Mouse (Mus musculus) spleen, adult 2 months (tissue): ENCODE results near the gene Cbarp. TPM values are rescaled to one million over a fixed set of nuclear protein-coding genes. Genes with fewer than 3 reads are reported as not detected.

Experiments
- DNase-seq, 2 experiments: peaks; one replicate each; pipeline versions ENCODE4 v3.0.0 to v3.0.0-alpha.2; 2012 to 2021; ENCODE audit warnings: low spot score in 2 of 2, low read depth in 1 of 2
- H3K27ac ChIP-seq: fragments of 200-500 bp; 2 replicates; pipeline ENCODE4 v1.5.1; 2012; ENCODE audit warnings: low read length, inconsistent platforms; ENCODE audit not compliant: insufficient read depth
- H3K27me3 ChIP-seq: fragments of 200-500 bp; 2 replicates; pipeline ENCODE4 v1.6.1; 2012; ENCODE audit warnings: mild to moderate bottlenecking, moderate library complexity, low read length, inconsistent platforms; ENCODE audit not compliant: control insufficient read depth, insufficient read depth
- H3K36me3 ChIP-seq: fragments of 200-500 bp; 2 replicates; pipeline ENCODE4 v1.6.1; 2012; ENCODE audit warnings: mild to moderate bottlenecking, low read length, inconsistent platforms; ENCODE audit not compliant: control insufficient read depth, insufficient read depth
- H3K4me1 ChIP-seq: fragments of 200-500 bp; 2 replicates; pipeline ENCODE4 v1.6.1; 2011; ENCODE audit warnings: inconsistent platforms; ENCODE audit not compliant: control insufficient read depth, insufficient read depth, insufficient read length
- H3K4me3 ChIP-seq: fragments of 200-500 bp; 2 replicates; pipeline ENCODE4 v1.5.1; 2011; ENCODE audit warnings: mild to moderate bottlenecking, inconsistent platforms; ENCODE audit not compliant: insufficient read depth, insufficient read length; ENCODE audit errors: extremely low read depth
- CTCF ChIP-seq: fragments of 200-500 bp; IDR thresholded peaks from 2 replicates; pipeline ENCODE4 v1.5.1; 2011; ENCODE audit warnings: mild to moderate bottlenecking, inconsistent platforms; ENCODE audit not compliant: insufficient read depth, insufficient read length, insufficient replicate concordance; ENCODE audit errors: extremely low read depth
- POLR2A ChIP-seq: fragments of 200-500 bp; IDR thresholded peaks from 2 replicates; pipeline ENCODE4 v1.6.1; 2011; ENCODE audit warnings: low read depth, low read length, inconsistent platforms
- WGBS: fragments of 180-500 bp; shearing (Covaris S2); methylation state at CpG from one replicate; pipeline ENCODE4 v1.1.7; 2018; 5-methylcytosine and 5-hydroxymethylcytosine counted together
- polyA plus RNA-seq: library from polyadenylated mRNA; depleted of rRNA; stranded (reverse); fragments of >200 nt; gene quantifications from 2 replicates; pipeline ENCODE4 v1.2.3, GENCODE M21; 2012

The Cbarp gene
- polyA plus RNA-seq, 1 experiment, result 11.9 TPM

- Histone ChIP-seq H3K27me3 (peaks cover 9% of the 10 kb centered on the region), H3K36me3 (no peaks in the 10 kb centered on the region), H3K4me3 (no peak overlapping the region), H3K4me1 (peaks cover 3% of the 10 kb centered on the region; the same call in 1 of the 2 replicates), H3K27ac (no peak overlapping the region)
- no peak for DNase-seq
- TF ChIP-seq CTCF (no peak), POLR2A (no peak)
- WGBS, result 68% methylated on average over 6 of the region's 6 CpGs
These were observed 39.7 kb upstream of the Cbarp start for GRCm38 (mm10) chr10:80180288-80180687.

GRCm38 (mm10) chr10:80179068-80180051 lies 38.7 kb upstream of the Cbarp start, which contains the start of gene Efna2:
Gene Efna2 (plus strand): TSS chr10:80179482.
- no peak for DNase-seq
- H3K27me3 ChIP-seq, result peaks cover 9% of the 10 kb centered on the region
- TF ChIP-seq CTCF (no peak), POLR2A (no peak)
- H3K4me3 ChIP-seq, result peak within 1 kb of the TSS; percentile 36; the same call in 1 of the 2 replicates
- H3K27ac ChIP-seq, result no peak within 1 kb of the TSS
- WGBS, result 5% methylated on average over 83 of the region's 106 CpGs
- H3K4me1 ChIP-seq, result peaks cover 3% of the 10 kb centered on the region; the same call in 1 of the 2 replicates
- H3K36me3 ChIP-seq, result no peaks in the 10 kb centered on the region

GRCm38 (mm10) chr10:80177441-80178279 lies 37.0 kb upstream of the Cbarp start:
- peaks cover 9% of the 10 kb centered on the region for H3K27me3 ChIP-seq
- DNase-seq, result no peak

GRCm38 (mm10) chr10:80176270-80176834 lies 35.7 kb upstream of the Cbarp start:
- no peak overlapping the region for H3K27ac ChIP-seq
- no peak overlapping the region for H3K4me3 ChIP-seq
- TF ChIP-seq POLR2A (no peak), CTCF (no peak)
- peaks cover 9% of the 10 kb centered on the region for H3K27me3 ChIP-seq
- H3K4me1 ChIP-seq, result peaks cover 11% of the 10 kb centered on the region
- no peak for DNase-seq
- peaks cover 9% of the 10 kb centered on the region for H3K36me3 ChIP-seq
- 90% methylated on average over 5 of the region's 5 CpGs for WGBS

More at GRCm38 (mm10) chr10:80177441-80178279, 37.0 kb upstream of the Cbarp start:
- WGBS, result 87% methylated on average over 7 of the region's 7 CpGs
- TF ChIP-seq POLR2A, result no peak
- TF ChIP-seq CTCF, result no peak
- H3K36me3 ChIP-seq, result no peaks in the 10 kb centered on the region
- peaks cover 6% of the 10 kb centered on the region; the same call in 1 of the 2 replicates for H3K4me1 ChIP-seq
- H3K27ac ChIP-seq, result no peak overlapping the region
- H3K4me3 ChIP-seq, result no peak overlapping the region

GRCm38 (mm10) chr10:80175536-80176269 lies 35.1 kb upstream of the Cbarp start:
- Histone ChIP-seq H3K4me1 (peaks cover 11% of the 10 kb centered on the region), H3K27me3 (peaks cover 9% of the 10 kb centered on the region), H3K4me3 (no peak overlapping the region), H3K27ac (no peak overlapping the region), H3K36me3 (peaks cover 14% of the 10 kb centered on the region)
- WGBS, result 41% methylated on average over 4 of the region's 4 CpGs
- TF ChIP-seq POLR2A (no peak), CTCF (peak; percentile 38; the same call in 1 of the 2 replicates)
- DNase-seq, result no peak

GRCm38 (mm10) chr10:80174705-80175104 lies 34.1 kb upstream of the Cbarp start:
- peaks cover 6% of the 10 kb centered on the region for H3K27me3 ChIP-seq
- no peak for DNase-seq
- peaks cover 24% of the 10 kb centered on the region for H3K36me3 ChIP-seq
- peaks cover 12% of the 10 kb centered on the region for H3K4me1 ChIP-seq
- no peak overlapping the region for H3K27ac ChIP-seq
- WGBS, result 62% methylated on average over 2 of the region's 2 CpGs
- TF ChIP-seq CTCF (peak; percentile 33; the same call in 1 of the 2 replicates), POLR2A (no peak)
- H3K4me3 ChIP-seq, result no peak overlapping the region
